Mouse (Mus musculus) ovary, postnatal 14 days (tissue): ENCODE measurements around the gene Zfp597.
"Not testable (repeated sequence)": the region's sequence is repeated elsewhere in the genome, so short reads cannot be mapped to it uniquely, and the experiment has no call there.

Experiments
- DNase-seq: peaks from one replicate; pipeline ENCODE4 v3.0.0; 2022; ENCODE audit warnings: low spot score

The Zfp597 gene

GRCm38 (mm10) chr16:3855776-3856175 is 28.6 kb downstream of the Zfp597 start:
- no peak for DNase-seq

DNA sequence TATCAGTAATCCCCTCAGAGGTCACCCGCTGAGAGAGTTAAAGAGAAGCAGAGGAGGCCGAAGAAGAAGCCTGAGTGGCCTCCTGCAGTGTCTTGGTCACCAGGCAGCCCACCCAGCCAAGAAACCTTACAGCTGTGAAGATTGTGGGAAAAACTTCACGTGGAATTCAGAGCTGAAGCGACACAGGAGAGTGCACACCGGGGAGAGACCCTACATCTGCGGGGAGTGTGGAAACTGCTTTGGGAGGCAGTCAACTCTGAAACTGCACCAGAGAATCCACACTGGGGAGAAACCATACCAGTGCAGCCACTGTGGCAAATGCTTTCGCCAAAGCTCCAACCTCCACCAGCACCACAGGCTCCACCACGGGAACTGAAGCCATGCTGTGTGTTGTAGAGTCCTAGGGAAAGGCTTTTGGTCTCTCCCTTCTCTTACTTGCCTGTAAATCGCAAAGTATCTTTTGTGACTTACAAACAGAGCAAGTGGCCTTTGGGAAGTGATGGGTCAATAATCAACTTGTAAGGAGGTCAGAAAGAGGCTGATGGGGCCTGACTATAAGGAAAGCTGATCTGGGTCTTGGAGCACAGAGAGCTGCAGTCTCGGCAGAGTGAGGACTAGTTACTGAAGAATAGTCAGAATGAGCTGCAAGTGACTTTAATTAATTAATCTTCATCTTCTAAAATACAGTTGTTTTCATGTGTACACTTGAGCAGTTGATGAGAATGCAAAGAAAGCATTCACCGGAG is 29.8 kb downstream of the Zfp597 start:
- DNase-seq = no peak

DNA sequence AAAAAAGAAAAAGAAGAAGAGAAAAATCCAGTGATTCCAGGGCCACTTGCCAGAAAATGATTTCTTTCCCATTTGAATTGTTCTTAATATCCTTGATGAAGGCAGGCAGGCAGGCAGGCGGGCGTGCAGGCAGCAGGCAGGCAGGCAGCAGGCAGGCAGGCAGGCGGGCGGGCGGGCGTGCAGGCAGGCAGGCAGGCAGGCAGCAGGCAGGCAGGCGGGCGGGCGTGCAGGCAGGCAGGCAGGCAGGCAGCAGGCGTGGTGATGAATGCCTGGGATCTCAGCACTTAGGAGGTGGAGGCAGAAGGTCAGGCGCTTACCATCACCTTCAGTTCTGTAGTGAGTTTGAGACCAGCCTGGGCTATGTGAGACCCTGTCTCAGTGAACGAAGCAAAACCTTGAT is 31.8 kb downstream of the Zfp597 start:
- no peak for DNase-seq

- not testable (repeated sequence) for DNase-seq
Measured at GRCm38 (mm10) chr16:3851301-3851700, 33.1 kb downstream of the Zfp597 start.

GRCm38 (mm10) chr16:3848416-3848815 is 35.9 kb downstream of the Zfp597 start:
- no peak for DNase-seq

DNA sequence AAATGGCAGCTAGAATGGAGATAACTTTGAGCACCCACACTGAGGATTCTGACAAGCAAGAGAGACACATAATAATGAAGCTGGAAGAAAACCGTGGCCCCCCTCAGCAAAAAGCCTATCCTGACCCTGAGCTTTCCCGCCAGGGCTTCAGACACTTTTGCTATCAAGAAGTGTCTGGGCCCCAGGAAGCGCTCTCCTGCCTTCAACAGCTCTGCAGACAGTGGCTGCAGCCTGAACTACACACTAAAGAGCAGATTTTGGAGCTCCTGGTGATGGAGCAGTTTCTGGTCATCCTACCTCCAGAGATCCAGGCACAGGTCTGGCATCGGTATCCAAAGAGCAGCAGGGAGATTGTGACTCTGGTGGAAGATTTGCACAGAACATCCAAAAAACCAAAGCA is 36.5 kb downstream of the Zfp597 start:
- DNase-seq = no peak

DNA sequence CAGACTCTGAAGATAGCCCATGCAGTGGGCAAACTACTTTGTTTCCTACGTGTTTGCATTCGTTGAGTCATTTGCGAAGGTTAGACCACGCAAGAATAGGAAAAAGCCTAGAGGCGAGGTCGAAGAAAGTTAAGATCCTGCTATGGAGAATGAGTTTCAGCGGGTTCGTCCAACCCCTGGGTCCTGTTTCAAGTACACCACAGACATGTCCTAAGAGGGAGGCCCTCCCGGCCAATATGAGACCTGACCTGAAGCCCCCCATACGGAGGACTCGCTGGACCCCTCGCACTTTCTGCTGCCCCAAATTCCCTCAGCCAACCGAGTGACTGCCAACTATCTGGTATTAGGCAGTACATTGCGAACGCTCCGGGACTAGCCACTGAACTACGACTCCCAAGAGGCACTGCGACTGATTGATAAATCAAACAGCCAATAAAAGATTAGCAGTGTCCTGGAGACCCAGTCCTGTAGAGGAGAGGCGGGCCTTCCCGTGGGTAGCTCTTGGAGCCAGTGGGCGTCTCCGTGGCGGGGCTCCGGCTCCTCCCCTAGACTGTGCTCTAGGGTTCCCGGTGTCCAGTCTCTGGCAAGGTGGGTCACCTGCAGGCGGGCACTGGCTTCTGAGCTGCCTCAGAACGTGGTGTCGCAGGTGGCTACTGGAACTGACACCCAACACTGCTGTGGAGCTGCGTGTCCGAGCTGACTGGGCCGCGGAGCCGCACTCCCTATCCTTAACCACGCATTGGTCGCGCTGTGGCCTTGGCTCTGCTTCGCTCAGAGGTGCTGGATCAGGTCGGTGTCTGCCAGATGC is 37.4 kb downstream of the Zfp597 start, which contains the start of gene Zfp174:
Gene Zfp174 (plus strand): TSS at position 558 of the 808 bp plus-strand sequence.
- peak; percentile 84 for DNase-seq

DNA sequence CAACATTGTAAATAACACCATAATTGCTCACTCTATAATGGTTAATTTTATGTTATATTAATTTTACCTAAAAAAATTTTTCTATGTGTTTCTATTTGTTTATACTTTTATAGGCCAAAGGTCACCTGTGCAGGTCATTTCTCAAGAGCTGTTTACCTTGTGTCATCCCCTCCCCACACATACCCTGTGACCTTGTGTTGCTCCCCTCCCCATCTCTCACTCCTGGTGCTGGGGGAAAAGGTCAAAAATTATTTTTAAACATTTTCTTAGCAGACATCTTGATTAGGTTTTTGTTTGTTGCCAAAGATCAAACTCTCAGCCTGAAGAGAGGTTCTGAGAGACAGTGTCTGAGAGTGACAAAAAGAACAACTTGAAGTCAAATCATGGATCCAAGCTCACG is 40.6 kb downstream of the Zfp597 start:
- DNase-seq = no peak

GRCm38 (mm10) chr16:3842989-3843388 is 41.4 kb downstream of the Zfp597 start:
- DNase-seq = no peak

DNA sequence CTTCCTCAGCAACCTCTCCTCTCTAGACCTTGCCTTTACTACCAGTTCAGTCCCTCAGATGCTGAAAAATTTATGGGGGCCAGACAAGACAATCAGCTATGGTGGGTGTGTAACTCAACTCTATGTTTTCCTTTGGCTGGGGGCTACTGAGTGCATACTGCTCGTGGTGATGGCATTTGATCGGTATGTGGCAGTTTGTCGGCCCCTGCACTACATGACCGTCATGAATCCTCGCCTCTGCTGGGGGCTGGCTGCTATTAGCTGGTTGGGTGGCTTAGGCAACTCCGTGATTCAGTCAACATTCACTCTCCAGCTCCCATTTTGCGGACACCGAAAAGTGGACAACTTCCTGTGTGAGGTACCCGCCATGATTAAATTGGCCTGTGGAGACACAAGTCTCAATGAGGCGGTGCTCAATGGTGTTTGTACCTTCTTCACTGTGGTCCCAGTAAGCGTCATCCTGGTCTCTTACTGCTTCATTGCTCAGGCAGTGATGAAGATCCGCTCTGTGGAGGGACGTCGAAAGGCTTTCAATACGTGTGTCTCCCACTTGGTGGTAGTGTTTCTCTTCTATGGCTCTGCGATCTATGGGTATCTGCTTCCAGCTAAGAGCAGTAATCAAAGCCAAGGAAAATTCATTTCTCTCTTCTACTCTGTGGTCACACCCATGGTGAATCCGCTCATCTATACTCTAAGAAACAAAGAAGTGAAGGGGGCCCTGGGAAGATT is 45.0 kb downstream of the Zfp597 start:
- peak; percentile 16 for DNase-seq

GRCm38 (mm10) chr16:3835461-3835860 is 48.9 kb downstream of the Zfp597 start:
- DNase-seq = no peak

DNA sequence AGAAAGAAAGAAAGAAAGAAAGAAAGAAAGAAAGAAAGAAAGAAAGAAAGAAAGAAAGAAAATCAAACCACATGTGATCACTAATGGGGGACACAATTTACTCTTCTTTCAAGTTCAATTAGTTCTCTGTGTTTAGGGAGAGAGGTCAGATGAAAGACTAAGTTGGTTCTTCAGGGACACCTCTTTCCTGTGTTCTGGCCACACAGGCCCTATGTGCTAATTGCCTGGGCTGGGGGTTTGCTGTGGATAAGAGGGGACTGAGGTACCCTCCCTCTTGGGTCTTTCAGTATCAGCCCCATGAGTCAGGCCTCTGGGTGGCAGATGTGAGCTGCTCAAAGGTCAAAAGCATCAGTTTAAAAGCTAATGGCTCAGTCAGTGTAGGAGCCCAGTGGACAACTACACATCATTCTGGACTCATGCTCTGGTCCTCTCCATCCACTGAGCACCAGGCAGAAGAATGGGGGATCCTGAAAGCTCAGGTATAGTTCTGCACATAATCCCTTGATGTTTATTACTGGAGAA is 53.7 kb downstream of the Zfp597 start, which contains the start of gene Olfr15:
Gene Olfr15 (plus strand): TSS at position 291 of the 522 bp plus-strand sequence.
- DNase-seq = no peak

DNA sequence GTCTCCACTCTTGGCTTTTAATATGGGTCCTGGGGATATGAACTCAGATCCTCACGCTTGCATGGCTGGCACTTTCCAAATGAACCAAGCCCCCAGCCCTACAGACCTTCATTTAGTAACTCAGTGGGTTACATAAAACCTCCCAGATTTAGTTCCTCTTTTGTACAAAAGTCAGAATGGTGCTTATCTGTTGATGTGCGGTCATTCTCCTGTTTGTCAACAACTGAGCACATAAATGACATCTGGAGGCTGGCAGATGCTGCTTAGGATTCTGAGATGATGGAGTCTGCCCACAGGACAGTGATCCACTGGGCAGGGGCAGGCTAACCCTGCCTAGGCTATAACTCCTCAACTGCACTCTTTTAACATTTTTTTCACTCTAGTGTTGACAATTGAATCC is 54.6 kb downstream of the Zfp597 start:
- DNase-seq = no peak

GRCm38 (mm10) chr16:3828021-3828420 is 56.3 kb downstream of the Zfp597 start:
- DNase-seq = no peak

GRCm38 (mm10) chr16:3820202-3820601 is 64.2 kb downstream of the Zfp597 start:
- no peak for DNase-seq

DNA sequence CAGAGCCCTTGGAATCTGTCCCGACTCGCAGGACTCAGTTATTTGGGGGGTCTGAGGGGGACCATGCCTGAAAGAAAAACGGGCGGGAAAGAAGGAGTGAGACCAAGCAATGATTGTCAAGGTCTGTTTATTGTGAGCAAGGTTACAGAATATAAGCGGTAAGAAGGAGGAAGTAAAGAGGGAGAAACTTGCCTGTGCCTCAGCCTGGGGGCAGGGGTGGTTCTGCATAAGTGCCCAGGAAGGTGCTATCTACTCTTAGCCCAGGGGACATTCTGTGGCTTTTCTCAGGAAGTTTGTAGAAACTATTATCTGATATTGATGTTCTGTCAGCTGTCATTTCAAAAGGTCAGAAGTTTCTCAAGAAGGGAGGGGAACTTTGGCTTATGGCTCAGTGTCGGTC is 69.7 kb downstream of the Zfp597 start:
- not testable (repeated sequence) for DNase-seq
